Mouse (Mus musculus): ENCODE measurements around the gene Uxs1. TPM values are rescaled to one million over a fixed set of nuclear protein-coding genes. Genes with fewer than 3 reads are reported as not detected.

The Uxs1 gene
- polyA plus RNA-seq, 2 experiments = 10.1 to 10.9 TPM

GRCm38 (mm10) chr1:43811764-43812163 is 15.8 kb downstream of the Uxs1 start:
- no peak overlapping the region for H3K9ac ChIP-seq (replicated peaks)
- peaks cover 11 to 22% of the 10 kb centered on the region in 2 experiments; a peak in 3 of 4 replicates for H3K4me1 ChIP-seq (replicated peaks; ENCODE audit: control insufficient read depth in 2 of 2, insufficient read depth in 2 of 2, low read length in 1 of 2)
- no peaks in the 10 kb centered on the region for H3K27me3 ChIP-seq (ENCODE audit: control insufficient read depth, insufficient read depth, low read length)
- no peak overlapping the region; the same call in 1 of the 2 replicates for H3K4me2 ChIP-seq (ENCODE audit: low read depth)
- no peaks in the 10 kb centered on the region for H3K36me3 ChIP-seq (replicated peaks; ENCODE audit: control insufficient read depth, insufficient read depth, low read depth)
- H3K9me3 ChIP-seq (ENCODE audit: control insufficient read depth, low read length) = no peaks in the 10 kb centered on the region
- DNase-seq (ENCODE audit: low read depth in 3 of 3, low spot score in 3 of 3) (no peak), ATAC-seq (ENCODE audit: insufficient read depth) (no peak)
- 73% methylated on average over 1 of the region's 1 CpGs for WGBS (ENCODE audit: insufficient replicate concordance)
- no peak for TF ChIP-seq EP300 (IDR thresholded peaks at IDR 0.05; ENCODE audit: low read depth)
- TF ChIP-seq CTCF (IDR thresholded peaks at IDR 0.05; ENCODE audit: low read depth) = no peak
- no peak overlapping the region for H3K27ac ChIP-seq
- H3K4me3 ChIP-seq (ENCODE audit: insufficient read depth in 1 of 2, low read depth in 2 of 2, low read length in 2 of 2) = no peak overlapping the region

GRCm38 (mm10) chr1:43811055-43811454 is 16.5 kb downstream of the Uxs1 start:
- Histone ChIP-seq H3K27me3 (ENCODE audit: control insufficient read depth, insufficient read depth, low read length) (no peaks in the 10 kb centered on the region), H3K9me3 (ENCODE audit: control insufficient read depth, low read length) (no peaks in the 10 kb centered on the region), H3K9ac (replicated peaks) (no peak overlapping the region), H3K4me2 (ENCODE audit: low read depth) (peak overlapping the region; percentile 31; the same call in 1 of the 2 replicates), H3K36me3 (replicated peaks; ENCODE audit: control insufficient read depth, insufficient read depth, low read depth) (no peaks in the 10 kb centered on the region), H3K4me3 (ENCODE audit: insufficient read depth in 1 of 2, low read depth in 2 of 2, low read length in 2 of 2) (no peak overlapping the region), H3K27ac (peak overlapping the region; percentile 12; the same call in 1 of the 2 replicates), H3K4me1 (replicated peaks; ENCODE audit: control insufficient read depth in 2 of 2, insufficient read depth in 2 of 2, low read length in 1 of 2) (peaks cover 11 to 22% of the 10 kb centered on the region in 2 experiments; a peak in 3 of 4 replicates)
- WGBS (ENCODE audit: insufficient replicate concordance) = 7% methylated on average over 3 of the region's 3 CpGs
- ATAC-seq (ENCODE audit: insufficient read depth) = peak; percentile 87
- DNase-seq (ENCODE audit: low read depth in 3 of 3, low spot score in 3 of 3) = peak; percentile 12 to 28 (median 27)
- TF ChIP-seq CTCF (IDR thresholded peaks at IDR 0.05; ENCODE audit: low read depth) (no peak), EP300 (IDR thresholded peaks at IDR 0.05; ENCODE audit: low read depth) (peak; percentile 62)

GRCm38 (mm10) chr1:43809351-43809750 is 18.2 kb downstream of the Uxs1 start:
- Histone ChIP-seq H3K4me1 (replicated peaks; ENCODE audit: control insufficient read depth in 2 of 2, insufficient read depth in 2 of 2, low read length in 1 of 2) (peaks cover 11 to 22% of the 10 kb centered on the region in 2 experiments; a peak in 3 of 4 replicates), H3K9me3 (ENCODE audit: control insufficient read depth, low read length) (no peaks in the 10 kb centered on the region), H3K36me3 (replicated peaks; ENCODE audit: control insufficient read depth, insufficient read depth, low read depth) (no peaks in the 10 kb centered on the region), H3K9ac (replicated peaks) (no peak overlapping the region), H3K4me2 (ENCODE audit: low read depth) (no peak overlapping the region), H3K27ac (no peak overlapping the region), H3K4me3 (ENCODE audit: insufficient read depth in 1 of 2, low read depth in 2 of 2, low read length in 2 of 2) (no peak overlapping the region), H3K27me3 (ENCODE audit: control insufficient read depth, insufficient read depth, low read length) (no peaks in the 10 kb centered on the region)
- DNase-seq (ENCODE audit: low read depth in 3 of 3, low spot score in 3 of 3) (no peak), ATAC-seq (ENCODE audit: insufficient read depth) (no peak)
- TF ChIP-seq EP300 (IDR thresholded peaks at IDR 0.05; ENCODE audit: low read depth) = no peak
- no peak for TF ChIP-seq CTCF (IDR thresholded peaks at IDR 0.05; ENCODE audit: low read depth)
- 84% methylated on average over 2 of the region's 2 CpGs for WGBS (ENCODE audit: insufficient replicate concordance)

- H3K4me2 ChIP-seq (ENCODE audit: low read depth) = no peak overlapping the region
- H3K9ac ChIP-seq (replicated peaks) = no peak overlapping the region
- no peaks in the 10 kb centered on the region for H3K27me3 ChIP-seq (ENCODE audit: control insufficient read depth, insufficient read depth, low read length)
- 80% methylated on average over 1 of the region's 1 CpGs for WGBS (ENCODE audit: insufficient replicate concordance)
- no peak overlapping the region for H3K27ac ChIP-seq
- no peaks in the 10 kb centered on the region for H3K4me1 ChIP-seq (replicated peaks; ENCODE audit: control insufficient read depth in 2 of 2, insufficient read depth in 2 of 2, low read length in 1 of 2)
- H3K4me3 ChIP-seq (ENCODE audit: insufficient read depth in 1 of 2, low read depth in 2 of 2, low read length in 2 of 2) = no peak overlapping the region
- ATAC-seq (ENCODE audit: insufficient read depth) (no peak), DNase-seq (ENCODE audit: low read depth in 3 of 3, low spot score in 3 of 3) (no peak)
- TF ChIP-seq EP300 (IDR thresholded peaks at IDR 0.05; ENCODE audit: low read depth) (no peak), CTCF (IDR thresholded peaks at IDR 0.05; ENCODE audit: low read depth) (no peak)
- no peaks in the 10 kb centered on the region; the same call in 1 of the 2 replicates for H3K36me3 ChIP-seq (replicated peaks; ENCODE audit: control insufficient read depth, insufficient read depth, low read depth)
- H3K9me3 ChIP-seq (ENCODE audit: control insufficient read depth, low read length) = no peaks in the 10 kb centered on the region
These were observed 23.6 kb downstream of the Uxs1 start for GRCm38 (mm10) chr1:43803906-43804474.

GRCm38 (mm10) chr1:43798048-43798447 is 29.6 kb downstream of the Uxs1 start:
- Histone ChIP-seq H3K4me1 (replicated peaks; ENCODE audit: control insufficient read depth in 2 of 2, insufficient read depth in 2 of 2, low read length in 1 of 2) (no peaks in the 10 kb centered on the region), H3K27me3 (ENCODE audit: control insufficient read depth, insufficient read depth, low read length) (no peaks in the 10 kb centered on the region), H3K27ac (no peak overlapping the region), H3K4me3 (ENCODE audit: insufficient read depth in 1 of 2, low read depth in 2 of 2, low read length in 2 of 2) (no peak overlapping the region), H3K9ac (replicated peaks) (no peak overlapping the region), H3K9me3 (ENCODE audit: control insufficient read depth, low read length) (no peaks in the 10 kb centered on the region), H3K36me3 (replicated peaks; ENCODE audit: control insufficient read depth, insufficient read depth, low read depth) (no peaks in the 10 kb centered on the region; the same call in 1 of the 2 replicates), H3K4me2 (ENCODE audit: low read depth) (no peak overlapping the region)
- ATAC-seq (ENCODE audit: insufficient read depth) (no peak), DNase-seq (ENCODE audit: low read depth in 3 of 3, low spot score in 3 of 3) (no peak)
- TF ChIP-seq CTCF (IDR thresholded peaks at IDR 0.05; ENCODE audit: low read depth) = no peak
- no peak for TF ChIP-seq EP300 (IDR thresholded peaks at IDR 0.05; ENCODE audit: low read depth)
- WGBS (ENCODE audit: insufficient replicate concordance) = 77% methylated on average over 3 of the region's 3 CpGs

Measured in liver, embryonic 14.5 days (tissue).